Mouse (Mus musculus) gastrocnemius, postnatal 36 days (tissue): ENCODE data around the gene Tmem130. TPM values are rescaled to one million over a fixed set of nuclear protein-coding genes. Genes with fewer than 3 reads are reported as not detected.

Experiments
- DNase-seq, 2 experiments: peaks; one replicate each; pipeline ENCODE4 v3.0.0; 2022
- intact Hi-C: fragments of 180-260 bp; cut with DNase I; formaldehyde crosslinking; loops from one replicate; pipeline ENCODE4 v1.15.1; 2025
- total RNA-seq, 2 experiments: library from RNA; stranded (reverse); gene quantifications; 2 replicates each; pipeline ENCODE4 v1.2.3; 2021

The Tmem130 gene
- total RNA-seq, 2 experiments from 2014 or later = not detected

GRCm38 (mm10) chr5:144737101-144737500, 24.5 kb downstream of the Tmem130 start:
- no peak for DNase-seq
- intact Hi-C loops = loop anchor here (10.0 kb wide), 1 partner anchor 272 kb away; no protein-coding TSS in a partner anchor

GRCm38 (mm10) chr5:144734949-144735348, 26.7 kb downstream of the Tmem130 start:
- intact Hi-C loops = loop anchor here (2.0 to 10.0 kb wide), 2 partner anchors 270 to 346 kb away; no protein-coding TSS in a partner anchor
- peak; percentile 32 to 46 for DNase-seq

- intact Hi-C loops = loop anchor here (2.0 to 10.0 kb wide), 2 partner anchors 269 to 345 kb away; no protein-coding TSS in a partner anchor
- DNase-seq = no peak
Observed at GRCm38 (mm10) chr5:144733953-144734352, 27.7 kb downstream of the Tmem130 start.

GRCm38 (mm10) chr5:144729216-144729615, 32.4 kb downstream of the Tmem130 start:
- no peak for DNase-seq
- intact Hi-C loops = no loop called here

GRCm38 (mm10) chr5:144728237-144728636, 33.4 kb downstream of the Tmem130 start:
- intact Hi-C loops = no loop called here

GRCm38 (mm10) chr5:144727119-144727518, 34.5 kb downstream of the Tmem130 start:
- intact Hi-C loops = no loop called here
- DNase-seq = peak; percentile 35 to 38

More at GRCm38 (mm10) chr5:144728237-144728636, 33.4 kb downstream of the Tmem130 start:
- DNase-seq = no peak

GRCm38 (mm10) chr5:144725554-144725953, 36.1 kb downstream of the Tmem130 start:
- no peak for DNase-seq
- intact Hi-C loops = no loop called here

GRCm38 (mm10) chr5:144724926-144725325, 36.7 kb downstream of the Tmem130 start:
- DNase-seq = no peak
- intact Hi-C loops = no loop called here

- intact Hi-C loops = no loop called here
- no peak for DNase-seq
Observed at GRCm38 (mm10) chr5:144720281-144720680, 41.3 kb downstream of the Tmem130 start.

GRCm38 (mm10) chr5:144719781-144720180, 41.8 kb downstream of the Tmem130 start:
- intact Hi-C loops = no loop called here
- no peak for DNase-seq

GRCm38 (mm10) chr5:144717186-144717585, 44.4 kb downstream of the Tmem130 start:
- intact Hi-C loops = no loop called here
- no peak for DNase-seq

- intact Hi-C loops = no loop called here
- DNase-seq = no peak
Observed at GRCm38 (mm10) chr5:144713371-144713770, 48.2 kb downstream of the Tmem130 start.

- intact Hi-C loops = no loop called here
Observed at GRCm38 (mm10) chr5:144707603-144708002, 54.0 kb downstream of the Tmem130 start.

GRCm38 (mm10) chr5:144703464-144704368, 57.9 kb downstream of the Tmem130 start:
- DNase-seq = no peak
- intact Hi-C loops = no loop called here

More at GRCm38 (mm10) chr5:144707603-144708002, 54.0 kb downstream of the Tmem130 start:
- DNase-seq = peak in 1 of 2 experiments; percentile 26

GRCm38 (mm10) chr5:144695289-144696060, 66.1 kb downstream of the Tmem130 start:
- intact Hi-C loops = no loop called here
- no peak for DNase-seq

GRCm38 (mm10) chr5:144694161-144694560, 67.5 kb downstream of the Tmem130 start:
- no peak for DNase-seq
- intact Hi-C loops = no loop called here

- intact Hi-C loops = no loop called here
- DNase-seq = no peak
Observed at GRCm38 (mm10) chr5:144691421-144691820, 70.2 kb downstream of the Tmem130 start.

GRCm38 (mm10) chr5:144688371-144688770, 73.2 kb downstream of the Tmem130 start:
- intact Hi-C loops = no loop called here
- no peak for DNase-seq
